Mouse (Mus musculus) CH12.LX (cell line): ENCODE measurements at regions not wholly inside any gene's neighbourhood (a gene's known extent, or its start where the extent isn't known, plus 50 kb on each side); places are given as distances from the start of the nearest gene placed in this dataset.

Experiments used
- DNase-seq: peaks from one replicate; pipeline ENCODE4 v3.0.0-alpha.2; 2013; ENCODE audit errors: extremely low read depth
- H3K27ac ChIP-seq: 2 replicates; pipeline ENCODE4 v1.5.1; 2012; ENCODE audit warnings: low read depth, mild to moderate bottlenecking, control low read depth, moderate library complexity; ENCODE audit not compliant: insufficient read depth
- H3K27me3 ChIP-seq: replicated peaks from 2 replicates; pipeline ENCODE3; 2012; ENCODE audit warnings: inconsistent platforms
- H3K36me3 ChIP-seq, 2 experiments: replicated peaks in 1 of 2; 2 replicates each; pipeline versions ENCODE3 to v1.6.1; 2012; ENCODE audit warnings: inconsistent platforms in 1 of 2, low read length in 1 of 2, mild to moderate bottlenecking in 1 of 2, mixed read lengths in 1 of 2, moderate library complexity in 1 of 2; ENCODE audit not compliant: control insufficient read depth in 1 of 2, insufficient read depth in 1 of 2
- H3K4me1 ChIP-seq, 2 experiments: 2 replicates each; pipeline ENCODE4 v1.6.1; 2012; ENCODE audit warnings: inconsistent platforms in 1 of 2, moderate library complexity in 1 of 2; ENCODE audit not compliant: insufficient read depth in 2 of 2, control insufficient read depth in 1 of 2
- H3K4me2 ChIP-seq: 2 replicates; pipeline ENCODE4 v1.6.1; 2012; ENCODE audit warnings: low read depth, mild to moderate bottlenecking, control low read depth; ENCODE audit not compliant: poor library complexity, insufficient read depth, severe bottlenecking
- H3K4me3 ChIP-seq, 3 experiments: fragments of 150-350 bp in 1 of 3; sonication (generic) in 1 of 3; replicated peaks in 1 of 3; 2 replicates each; pipeline versions ENCODE3 to v1.5.1; 2011 to 2012; ENCODE audit warnings: low read depth in 2 of 3, low read length in 2 of 3, mild to moderate bottlenecking in 2 of 3, moderate library complexity in 2 of 3, control low read depth in 1 of 3, improper control_type of control experiment in 1 of 3, inconsistent platforms in 1 of 3, mixed read lengths in 1 of 3; ENCODE audit not compliant: poor library complexity in 1 of 3
- H3K79me2 ChIP-seq: replicated peaks from 2 replicates; pipeline ENCODE4 v1.6.1; 2012; ENCODE audit warnings: mild to moderate bottlenecking, moderate library complexity; ENCODE audit not compliant: control insufficient read depth, poor library complexity, insufficient read depth, severe bottlenecking; ENCODE audit errors: extremely low read depth
- H3K9ac ChIP-seq: 2 replicates; pipeline ENCODE4 v1.6.1; 2012; ENCODE audit warnings: low read depth, mild to moderate bottlenecking, control low read depth, moderate library complexity; ENCODE audit not compliant: insufficient read depth
- H3K9me3 ChIP-seq: replicated peaks from 2 replicates; pipeline ENCODE3; 2012; ENCODE audit warnings: low read length, inconsistent platforms, mixed read lengths
- CHD2 ChIP-seq: IDR thresholded peaks from 2 replicates; pipeline ENCODE4 v1.6.1; 2011; ENCODE audit warnings: low read length, improper control_type of control experiment
- ELF1 ChIP-seq: IDR thresholded peaks from 2 replicates; pipeline ENCODE4 v1.6.1; 2014; ENCODE audit warnings: low read depth, mild to moderate bottlenecking, inconsistent platforms, low read length, improper control_type of control experiment
- ETS1 ChIP-seq: conservative IDR thresholded peaks from 2 replicates; pipeline ENCODE4 v1.6.1; 2012; ENCODE audit warnings: low read depth, mild to moderate bottlenecking, inconsistent platforms, low read length, improper control_type of control experiment, moderate library complexity
- HCFC1 ChIP-seq: IDR thresholded peaks from 2 replicates; pipeline ENCODE4 v1.6.1; 2012; ENCODE audit warnings: low read depth, mild to moderate bottlenecking, inconsistent platforms, low read length, improper control_type of control experiment
- IRF4 ChIP-seq: IDR thresholded peaks from 2 replicates; pipeline ENCODE4 v1.6.1; 2014; ENCODE audit warnings: low read depth, mild to moderate bottlenecking, inconsistent platforms, low read length, improper control_type of control experiment
- JUND ChIP-seq: conservative IDR thresholded peaks from 2 replicates; pipeline ENCODE4 v1.6.1; 2011; ENCODE audit warnings: low read depth, low read length, improper control_type of control experiment
- KAT2A ChIP-seq: IDR thresholded peaks from 2 replicates; pipeline ENCODE4 v1.6.1; 2012; ENCODE audit warnings: low read length, improper control_type of control experiment, inconsistent platforms; ENCODE audit not compliant: insufficient replicate concordance
- MAZ ChIP-seq: IDR thresholded peaks from 2 replicates; pipeline ENCODE4 v1.6.1; 2012; ENCODE audit warnings: low read depth, mild to moderate bottlenecking, inconsistent platforms, low read length, improper control_type of control experiment, moderate library complexity
- MEF2A ChIP-seq: IDR thresholded peaks from 2 replicates; pipeline ENCODE4 v1.6.1; 2014; ENCODE audit warnings: low read depth, mild to moderate bottlenecking, inconsistent platforms, low read length, improper control_type of control experiment, borderline replicate concordance
- MXI1 ChIP-seq: IDR thresholded peaks from 2 replicates; pipeline ENCODE4 v1.6.1; 2011; ENCODE audit warnings: mild to moderate bottlenecking, low read depth, low read length, improper control_type of control experiment
- MYC ChIP-seq: IDR thresholded peaks from 2 replicates; pipeline ENCODE4 v1.6.1; 2011; ENCODE audit warnings: low read depth, mild to moderate bottlenecking, improper control_type of control experiment, low read length
- NELFE ChIP-seq: IDR thresholded peaks from 2 replicates; pipeline ENCODE4 v1.6.1; 2011; ENCODE audit warnings: low read depth, low read length, improper control_type of control experiment
- RCOR1 ChIP-seq: conservative IDR thresholded peaks from 2 replicates; pipeline ENCODE4 v1.6.1; 2012; ENCODE audit warnings: low read depth, mild to moderate bottlenecking, inconsistent platforms, low read length, improper control_type of control experiment
- SIN3A ChIP-seq: IDR thresholded peaks from 2 replicates; pipeline ENCODE4 v1.6.1; 2012; ENCODE audit warnings: low read length, improper control_type of control experiment, inconsistent platforms
- UBTF ChIP-seq: IDR thresholded peaks from 2 replicates; pipeline ENCODE4 v1.6.1; 2012; ENCODE audit warnings: low read depth, mild to moderate bottlenecking, inconsistent platforms, low read length, improper control_type of control experiment, moderate library complexity
- USF1 ChIP-seq: IDR thresholded peaks from 2 replicates; pipeline ENCODE4 v1.6.1; 2014; ENCODE audit warnings: low read depth, mild to moderate bottlenecking, inconsistent platforms, low read length, improper control_type of control experiment
- USF2 ChIP-seq: conservative IDR thresholded peaks from 2 replicates; pipeline ENCODE4 v1.6.1; 2011; ENCODE audit warnings: low read depth, low read length, improper control_type of control experiment
- ZKSCAN1 ChIP-seq: IDR thresholded peaks from 2 replicates; pipeline ENCODE4 v1.6.1; 2012; ENCODE audit warnings: low read depth, inconsistent platforms, low read length, improper control_type of control experiment, borderline replicate concordance
- ZMIZ1 ChIP-seq: IDR thresholded peaks from 2 replicates; pipeline ENCODE4 v1.6.1; 2012; ENCODE audit warnings: low read depth, mild to moderate bottlenecking, inconsistent platforms, low read length, improper control_type of control experiment
- dilution Hi-C: fragments of 300-500 bp; cut with MboI; formaldehyde crosslinking; loops from 2 replicates; pipeline ENCODE4 v1.14.3; 2020; ENCODE audit warnings: low sequenced_read_pairs; ENCODE audit not compliant: extremely low pct_unique_long_range_greater_than_20kb, extremely low pct_ligation_motif_present
- in situ Hi-C: fragments of 300-500 bp; cut with MboI; formaldehyde crosslinking; loops from 3 replicates; pipeline ENCODE4 v1.14.3; 2019; ENCODE audit warnings: low sequenced_read_pairs, low pct_ligation_motif_present, low pct_unique_long_range_greater_than_20kb, mixed read lengths

GRCm38 (mm10) chr14:24872931-24873330 lies 386.0 kb downstream of the Rps24 start:
- H3K79me2 ChIP-seq, result no peaks in the 10 kb centered on the region
- no peak overlapping the region for H3K4me3 ChIP-seq
- in situ Hi-C loops, result no loop called here
- TF ChIP-seq IRF4, result no peak
- no peak for TF ChIP-seq HCFC1
- no peak for TF ChIP-seq MXI1
- TF ChIP-seq ZMIZ1, result no peak
- no peak for TF ChIP-seq USF2
- TF ChIP-seq USF1, result no peak
- TF ChIP-seq CHD2, result no peak
- no peak for TF ChIP-seq SIN3A
- TF ChIP-seq NELFE, result no peak
- no peak for TF ChIP-seq MAZ
- TF ChIP-seq JUND, result no peak
- no peak for TF ChIP-seq MYC
- no peak for TF ChIP-seq UBTF
- H3K27ac ChIP-seq, result no peak overlapping the region
- H3K9me3 ChIP-seq, result no peaks in the 10 kb centered on the region
- DNase-seq, result no peak
- no peaks in the 10 kb centered on the region for H3K36me3 ChIP-seq
- no peaks in the 10 kb centered on the region for H3K27me3 ChIP-seq
- dilution Hi-C loops, result no loop called here
- H3K9ac ChIP-seq, result no peak overlapping the region
- H3K4me1 ChIP-seq, result no peaks in the 10 kb centered on the region
- H3K4me2 ChIP-seq, result no peak overlapping the region

GRCm38 (mm10) chr14:24873406-24873805 lies 386.5 kb downstream of the Rps24 start:
- Histone ChIP-seq H3K4me2 (no peak overlapping the region), H3K27me3 (no peaks in the 10 kb centered on the region), H3K4me3 (no peak overlapping the region), H3K79me2 (no peaks in the 10 kb centered on the region), H3K27ac (no peak overlapping the region), H3K9me3 (no peaks in the 10 kb centered on the region), H3K36me3 (no peaks in the 10 kb centered on the region), H3K9ac (no peak overlapping the region), H3K4me1 (no peaks in the 10 kb centered on the region)
- dilution Hi-C loops (no loop called here), in situ Hi-C loops (no loop called here)
- TF ChIP-seq KAT2A, result no peak
- TF ChIP-seq ELF1, result no peak
- TF ChIP-seq ZKSCAN1, result no peak
- no peak for TF ChIP-seq USF1
- no peak for TF ChIP-seq RCOR1
- no peak for TF ChIP-seq USF2
- no peak for TF ChIP-seq MEF2A
- no peak for TF ChIP-seq UBTF
- TF ChIP-seq ETS1, result no peak
- no peak for DNase-seq
